Mouse (Mus musculus) embryonic fibroblast, embryonic 13.5 days (primary cell): ENCODE data around the gene Lif.

Source experiments
- CTCF ChIP-seq: IDR thresholded peaks from 2 replicates; pipeline ENCODE4 v1.5.1; 2011; ENCODE audit warnings: mild to moderate bottlenecking, control low read depth, low read length, moderate library complexity, borderline replicate concordance; ENCODE audit not compliant: insufficient read depth
- POLR2A ChIP-seq: IDR thresholded peaks from 2 replicates; pipeline ENCODE4 v1.6.1; 2011; ENCODE audit warnings: low read depth, mild to moderate bottlenecking, control low read depth, low read length, moderate library complexity

DNA sequence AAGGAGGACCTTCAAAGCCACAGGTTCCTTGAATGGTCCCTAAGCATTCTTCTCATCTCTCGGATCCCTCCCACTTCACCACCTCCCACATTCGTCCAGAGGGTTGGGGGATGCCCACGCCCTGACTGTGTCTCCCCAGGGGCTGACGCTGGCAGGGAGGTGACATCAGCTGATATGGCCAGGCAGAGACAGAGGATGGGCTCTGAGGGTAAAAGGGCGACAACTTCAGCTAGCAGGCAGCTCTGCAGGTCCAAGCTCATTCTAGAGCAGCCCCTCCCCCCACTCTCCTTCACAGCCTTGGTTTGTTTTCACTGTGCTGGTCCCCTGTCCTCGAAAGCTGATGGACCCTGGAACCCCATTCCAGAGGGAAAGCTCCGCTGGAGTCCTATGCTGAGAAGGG lies 41.3 kb downstream of the Lif start:
- no peak for TF ChIP-seq CTCF
- TF ChIP-seq POLR2A, result no peak
